Mouse (Mus musculus): ENCODE data around the gene Phc2.
A peak's percentile ranks its signal among the peaks of the same experiment; 100 is the strongest.

Phc2 gene

GRCm38 (mm10) chr4:128782037-128782436 is 127.5 kb downstream of the Phc2 start:
- no peak for DNase-seq (ENCODE audit: low read depth, low spot score)

- DNase-seq (ENCODE audit: low read depth, low spot score), result no peak
These were observed 128.1 kb downstream of the Phc2 start for GRCm38 (mm10) chr4:128782645-128783044.

DNA sequence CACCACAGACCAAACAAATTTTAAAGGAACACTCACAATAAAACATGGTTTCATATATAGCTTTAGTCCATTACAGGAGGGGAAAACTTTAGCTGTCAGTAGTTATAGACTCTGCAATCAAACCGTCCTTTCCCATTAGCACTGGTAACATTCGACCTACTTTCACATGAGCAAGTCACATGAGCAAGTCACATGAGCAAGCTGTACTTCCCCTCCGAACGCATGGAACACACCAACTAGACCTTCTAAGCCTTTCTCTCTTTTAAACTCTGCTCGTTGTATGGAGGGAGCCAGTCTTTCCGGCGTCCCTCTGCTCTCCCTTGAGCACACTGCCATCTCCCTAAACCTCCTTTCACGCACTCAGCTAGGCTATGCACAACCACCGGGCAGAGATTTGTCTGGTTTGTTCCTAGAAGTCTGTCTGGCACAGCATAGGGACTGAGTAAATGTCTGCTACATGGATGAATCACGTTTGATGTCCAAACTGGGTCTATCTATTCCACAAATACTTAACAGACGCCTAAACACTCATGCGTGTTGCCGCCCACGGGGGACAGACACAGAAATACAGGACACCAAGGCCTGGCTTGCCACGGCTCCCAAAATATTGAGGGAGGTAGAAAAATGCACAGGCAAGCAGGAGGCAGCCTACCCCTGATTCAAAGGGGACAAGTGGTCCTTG is 130.6 kb downstream of the Phc2 start:
- peak; percentile 51 for DNase-seq (ENCODE audit: low read depth, low spot score)

GRCm38 (mm10) chr4:128785921-128786654 is 131.6 kb downstream of the Phc2 start:
- no peak for DNase-seq (ENCODE audit: low read depth, low spot score)

DNA sequence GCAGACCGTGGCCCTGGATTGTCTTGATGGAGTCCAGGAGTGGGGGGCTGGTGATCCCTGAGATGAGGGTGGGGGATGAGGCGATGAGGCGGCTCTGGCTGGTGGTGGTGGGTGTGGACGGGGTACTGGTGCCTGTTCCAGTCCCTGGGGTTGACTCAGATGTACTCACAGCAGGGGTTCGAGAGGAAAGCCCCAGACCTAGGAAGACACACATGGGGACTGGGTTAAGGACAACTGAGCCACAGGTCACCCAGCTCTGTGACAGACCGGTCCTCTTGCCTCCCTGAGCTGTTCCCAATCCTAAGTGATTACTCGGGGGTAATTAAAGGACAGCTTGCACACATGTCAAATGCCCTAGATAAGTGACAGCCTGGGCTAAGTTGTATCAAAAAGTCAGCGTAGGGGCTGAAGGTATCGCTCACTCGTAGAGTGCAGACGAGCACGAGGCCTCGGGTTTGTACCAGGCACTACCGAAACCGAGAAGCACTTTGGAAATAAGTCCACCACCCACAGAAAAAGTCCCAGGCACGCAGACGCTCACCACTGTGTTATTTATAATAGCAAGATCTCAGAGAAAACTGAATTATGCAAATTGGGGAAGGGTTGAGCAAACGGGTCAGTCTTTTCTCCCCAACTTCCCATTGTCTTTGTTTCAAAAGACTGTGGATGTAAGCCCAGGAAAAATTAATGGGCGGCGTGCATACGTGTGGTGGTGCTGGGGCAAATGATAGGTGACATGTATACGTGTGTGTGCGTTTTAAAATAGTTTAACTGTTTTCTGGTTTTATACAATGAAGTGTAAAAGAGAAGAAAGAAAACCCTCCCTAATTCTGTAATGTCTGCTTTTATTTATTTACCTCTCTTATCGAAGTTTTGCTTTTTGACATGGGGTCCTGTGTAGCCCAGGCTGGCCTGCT is 132.8 kb downstream of the Phc2 start:
- DNase-seq (ENCODE audit: low read depth, low spot score), result no peak

- no peak for DNase-seq (ENCODE audit: low read depth, low spot score)
These were observed 133.6 kb downstream of the Phc2 start for GRCm38 (mm10) chr4:128788108-128788507.

DNA sequence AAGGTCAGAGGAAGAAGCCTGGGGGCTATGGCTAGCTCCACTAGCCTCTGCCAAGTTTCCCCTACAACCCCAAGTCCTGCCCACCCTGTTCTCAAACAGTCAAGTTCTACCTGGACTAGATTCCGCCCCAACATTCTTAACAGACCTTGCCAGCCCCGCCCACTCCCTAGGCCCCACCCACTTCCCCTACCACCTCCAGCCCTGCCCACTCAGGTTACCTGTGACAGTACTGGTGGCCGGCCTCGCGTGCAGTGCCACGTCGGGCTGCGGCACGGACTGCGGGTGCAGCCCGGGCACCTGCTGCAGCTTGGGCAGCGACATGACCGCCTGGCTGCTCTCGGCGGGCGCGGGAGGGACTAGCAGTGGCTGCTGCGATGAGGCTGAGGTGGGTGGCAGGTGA is 135.1 kb downstream of the Phc2 start:
- DNase-seq (ENCODE audit: low read depth, low spot score), result no peak

- no peak for DNase-seq (ENCODE audit: low read depth, low spot score)
These were observed 139.2 kb downstream of the Phc2 start for GRCm38 (mm10) chr4:128793710-128794109.

DNA sequence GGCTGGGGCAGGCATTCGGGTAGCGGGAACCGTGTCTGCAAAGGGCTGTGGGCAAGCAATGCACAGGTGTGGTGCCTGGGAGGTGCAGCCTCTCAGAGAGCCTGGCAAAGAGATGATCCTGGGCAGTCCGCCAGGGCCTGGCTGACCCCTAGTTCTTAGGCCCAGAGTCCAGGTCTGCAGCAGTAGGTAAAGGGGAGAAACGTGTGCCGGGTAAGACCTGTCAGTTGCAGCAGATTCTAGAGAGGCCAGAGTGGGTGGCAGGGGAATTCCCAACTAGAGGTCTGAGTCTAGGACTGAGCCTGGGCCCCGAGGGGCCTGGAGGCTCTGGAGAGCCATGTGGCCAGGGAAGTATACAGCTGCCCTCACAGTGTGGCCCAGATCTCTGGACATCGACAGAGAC is 139.7 kb downstream of the Phc2 start:
- no peak for DNase-seq (ENCODE audit: low read depth, low spot score)

DNA sequence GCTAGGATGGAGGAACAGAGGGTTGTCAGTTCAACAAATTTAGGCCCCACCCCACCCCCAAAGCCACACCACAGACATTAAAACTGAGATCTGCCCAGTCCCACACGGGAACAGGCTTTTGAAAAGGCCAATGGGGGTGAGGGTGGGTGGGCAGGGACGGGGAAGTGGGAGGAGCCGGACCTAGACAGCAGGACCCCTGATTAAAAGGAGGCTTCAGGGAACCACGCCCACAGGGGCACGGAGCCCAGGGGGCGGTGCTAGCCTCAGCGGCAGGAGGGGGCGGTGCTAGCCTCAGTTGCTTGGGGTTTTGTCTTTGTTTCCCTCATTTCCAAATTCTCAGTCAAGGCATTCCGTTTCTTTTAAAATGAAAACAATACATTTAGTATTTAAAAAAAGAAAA is 141.1 kb downstream of the Phc2 start:
- no peak for DNase-seq (ENCODE audit: low read depth, low spot score)

DNA sequence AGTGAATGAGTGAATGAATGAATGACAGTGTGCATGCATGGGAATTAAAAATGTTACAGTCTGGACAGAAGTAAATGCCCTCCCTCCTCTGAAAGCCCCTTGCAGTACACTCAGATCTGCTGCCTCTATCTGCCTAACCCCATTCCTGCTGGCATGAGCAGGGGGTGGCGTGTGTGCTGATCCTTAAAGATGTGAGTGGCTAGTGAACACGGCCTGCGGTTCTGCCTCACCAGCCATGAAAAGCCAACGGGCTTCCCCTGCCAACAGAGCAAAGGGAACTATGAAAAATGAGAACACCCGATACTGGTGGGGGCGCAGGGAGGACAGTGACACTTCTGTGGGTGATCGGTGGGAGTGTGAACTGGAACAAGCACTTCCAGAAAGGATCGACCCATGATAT is 142.3 kb downstream of the Phc2 start:
- DNase-seq (ENCODE audit: low read depth, low spot score), result no peak

- no peak for DNase-seq (ENCODE audit: low read depth, low spot score)
These were observed 147.4 kb downstream of the Phc2 start for GRCm38 (mm10) chr4:128801675-128802465.
